Mouse (Mus musculus) limb, embryonic 14.5 days (tissue): ENCODE data around the gene Kank1. TPM values are rescaled to one million over a fixed set of nuclear protein-coding genes. Genes with fewer than 3 reads are reported as not detected.

Experiments
- ATAC-seq: fragments of 200-750 bp; cut with Nextera tagmentation; 2 replicates; pipeline ENCODE4 v1.8.0; 2017; ENCODE audit warnings: low read depth, moderate number of reproducible peaks, moderate TSS enrichment; ENCODE audit not compliant: low FRiP score
- DNase-seq: peaks from one replicate; pipeline ENCODE4 v3.0.0-alpha.2; 2015; ENCODE audit warnings: low spot score
- H3K27ac ChIP-seq: fragments of 300-500 bp; sonication (generic); replicated peaks from 2 replicates; pipeline ENCODE4 v1.5.1; 2014; ENCODE audit warnings: low read depth, mild to moderate bottlenecking, low read length, moderate library complexity, mixed read lengths
- H3K27me3 ChIP-seq: fragments of 300-500 bp; sonication (generic); 2 replicates; pipeline ENCODE4 v1.6.1; 2014; ENCODE audit warnings: low read length, mixed read lengths; ENCODE audit not compliant: control insufficient read depth, insufficient read depth
- H3K36me3 ChIP-seq: fragments of 300-500 bp; sonication (generic); 2 replicates; pipeline ENCODE4 v1.6.1; 2014; ENCODE audit warnings: mild to moderate bottlenecking, low read length, moderate library complexity, mixed read lengths; ENCODE audit not compliant: control insufficient read depth, insufficient read depth
- H3K4me1 ChIP-seq: fragments of 300-500 bp; sonication (generic); 2 replicates; pipeline ENCODE4 v1.6.1; 2014; ENCODE audit warnings: antibody characterized with exemption, low read length, mixed read lengths; ENCODE audit not compliant: control insufficient read depth, insufficient read depth
- H3K4me2 ChIP-seq: fragments of 300-500 bp; sonication (generic); replicated peaks from 2 replicates; pipeline ENCODE4 v1.6.1; 2014; ENCODE audit warnings: low read depth, mild to moderate bottlenecking, low read length, moderate library complexity; ENCODE audit not compliant: severe bottlenecking
- H3K4me3 ChIP-seq: fragments of 300-500 bp; sonication (generic); replicated peaks from 2 replicates; pipeline ENCODE4 v1.5.1; 2014; ENCODE audit warnings: low read length
- H3K9ac ChIP-seq: fragments of 300-500 bp; sonication (generic); 2 replicates; pipeline ENCODE4 v1.6.1; 2014; ENCODE audit warnings: mild to moderate bottlenecking, low read depth, low read length, moderate library complexity; ENCODE audit not compliant: severe bottlenecking
- H3K9me3 ChIP-seq: fragments of 300-500 bp; sonication (generic); 2 replicates; pipeline ENCODE4 v1.6.1; 2016; ENCODE audit warnings: low read length; ENCODE audit not compliant: control insufficient read depth
- POLR2A ChIP-seq: fragments of 200-500 bp; IDR thresholded peaks from 2 replicates; pipeline ENCODE4 v1.8.0; 2012; ENCODE audit warnings: inconsistent platforms, mild to moderate bottlenecking, moderate library complexity, borderline replicate concordance; ENCODE audit not compliant: insufficient read depth, insufficient read length; ENCODE audit errors: extremely low read depth
- WGBS: fragments of 180-500 bp; shearing (Covaris S2); extraction: QIAGEN DNeasy Blood & Tissue Kit; methylation state at CpG from one replicate; pipeline ENCODE4 v1.1.7; 2014; 5-methylcytosine and 5-hydroxymethylcytosine counted together
- polyA plus RNA-seq, 2 experiments: library from polyadenylated mRNA; depleted of rRNA in 1 of 2; stranded (reverse) in 1 of 2; unstranded in 1 of 2; fragments of >200 nt; fragmentation: Nextera tagmentation in 1 of 2; extraction: Ambion mirVana in 1 of 2; gene quantifications; 2 replicates each; pipeline versions ENCODE4 v1.2.1 to v1.2.3; 2012 to 2014

The Kank1 gene
- polyA plus RNA-seq, 2 experiments = 26.0 to 38.2 TPM

GRCm38 (mm10) chr19:25253628-25254027, 16.9 kb downstream of the Kank1 start:
- WGBS = 85% methylated on average over 3 of the region's 3 CpGs
- H3K9me3 ChIP-seq = no peaks in the 10 kb centered on the region
- H3K9ac ChIP-seq = no peak overlapping the region
- ATAC-seq = no peak
- no peaks in the 10 kb centered on the region for H3K27me3 ChIP-seq
- TF ChIP-seq POLR2A = no peak
- no peak overlapping the region for H3K4me2 ChIP-seq
- H3K36me3 ChIP-seq = no peaks in the 10 kb centered on the region
- no peak overlapping the region for H3K27ac ChIP-seq
- no peak overlapping the region for H3K4me3 ChIP-seq
- peaks cover 9% of the 10 kb centered on the region for H3K4me1 ChIP-seq
- no peak for DNase-seq

GRCm38 (mm10) chr19:25258321-25258720, 21.5 kb downstream of the Kank1 start:
- 85% methylated on average over 6 of the region's 6 CpGs for WGBS
- Histone ChIP-seq H3K4me1 (no peaks in the 10 kb centered on the region), H3K27ac (no peak overlapping the region), H3K36me3 (no peaks in the 10 kb centered on the region), H3K4me2 (no peak overlapping the region), H3K4me3 (no peak overlapping the region), H3K27me3 (no peaks in the 10 kb centered on the region), H3K9ac (no peak overlapping the region), H3K9me3 (no peaks in the 10 kb centered on the region)
- TF ChIP-seq POLR2A = no peak
- no peak for DNase-seq
- ATAC-seq = no peak

GRCm38 (mm10) chr19:25266181-25266580, 29.4 kb downstream of the Kank1 start:
- H3K4me2 ChIP-seq = no peak overlapping the region
- no peaks in the 10 kb centered on the region for H3K27me3 ChIP-seq
- H3K4me3 ChIP-seq = no peak overlapping the region
- no peak overlapping the region for H3K9ac ChIP-seq
- no peak for ATAC-seq
- H3K4me1 ChIP-seq = peaks cover 7% of the 10 kb centered on the region; the same call in 1 of the 2 replicates
- H3K27ac ChIP-seq = no peak overlapping the region
- no peaks in the 10 kb centered on the region for H3K9me3 ChIP-seq
- 75% methylated on average over 9 of the region's 9 CpGs for WGBS
- DNase-seq = no peak
- TF ChIP-seq POLR2A = no peak
- no peaks in the 10 kb centered on the region for H3K36me3 ChIP-seq

GRCm38 (mm10) chr19:25267247-25267646, 30.5 kb downstream of the Kank1 start:
- Histone ChIP-seq H3K4me2 (no peak overlapping the region), H3K36me3 (no peaks in the 10 kb centered on the region), H3K9ac (no peak overlapping the region), H3K27ac (no peak overlapping the region), H3K4me1 (peaks cover 10% of the 10 kb centered on the region), H3K4me3 (no peak overlapping the region), H3K9me3 (no peaks in the 10 kb centered on the region), H3K27me3 (no peaks in the 10 kb centered on the region)
- ATAC-seq = no peak
- no peak for DNase-seq
- TF ChIP-seq POLR2A = no peak
- 48% methylated on average over 6 of the region's 6 CpGs for WGBS

- H3K4me2 ChIP-seq = no peak overlapping the region
- H3K27ac ChIP-seq = no peak overlapping the region
- no peak for TF ChIP-seq POLR2A
- H3K4me1 ChIP-seq = peaks cover 10% of the 10 kb centered on the region
- H3K27me3 ChIP-seq = no peaks in the 10 kb centered on the region
- ATAC-seq = no peak
- no peaks in the 10 kb centered on the region for H3K36me3 ChIP-seq
- no peak overlapping the region for H3K4me3 ChIP-seq
- H3K9ac ChIP-seq = no peak overlapping the region
- WGBS = 77% methylated on average over 6 of the region's 6 CpGs
- DNase-seq = no peak
- no peaks in the 10 kb centered on the region for H3K9me3 ChIP-seq
Observed at GRCm38 (mm10) chr19:25268532-25268931, 31.8 kb downstream of the Kank1 start.

GRCm38 (mm10) chr19:25271591-25271990, 34.8 kb downstream of the Kank1 start:
- peaks cover 10% of the 10 kb centered on the region for H3K4me1 ChIP-seq
- DNase-seq = no peak
- H3K36me3 ChIP-seq = no peaks in the 10 kb centered on the region
- no peak overlapping the region for H3K9ac ChIP-seq
- no peaks in the 10 kb centered on the region for H3K27me3 ChIP-seq
- H3K4me2 ChIP-seq = no peak overlapping the region
- H3K4me3 ChIP-seq = no peak overlapping the region
- no peak overlapping the region for H3K27ac ChIP-seq
- 46% methylated on average over 9 of the region's 9 CpGs for WGBS
- TF ChIP-seq POLR2A = no peak
- ATAC-seq = no peak
- H3K9me3 ChIP-seq = no peaks in the 10 kb centered on the region
